Mouse (Mus musculus): Measurements from ENCODE around the gene Bco1. TPM values are rescaled to one million over a fixed set of nuclear protein-coding genes. Genes with fewer than 3 reads are reported as not detected.

Gene Bco1
- polyA plus RNA-seq, 1 experiment from 2014 or later = 0.25 TPM

DNA sequence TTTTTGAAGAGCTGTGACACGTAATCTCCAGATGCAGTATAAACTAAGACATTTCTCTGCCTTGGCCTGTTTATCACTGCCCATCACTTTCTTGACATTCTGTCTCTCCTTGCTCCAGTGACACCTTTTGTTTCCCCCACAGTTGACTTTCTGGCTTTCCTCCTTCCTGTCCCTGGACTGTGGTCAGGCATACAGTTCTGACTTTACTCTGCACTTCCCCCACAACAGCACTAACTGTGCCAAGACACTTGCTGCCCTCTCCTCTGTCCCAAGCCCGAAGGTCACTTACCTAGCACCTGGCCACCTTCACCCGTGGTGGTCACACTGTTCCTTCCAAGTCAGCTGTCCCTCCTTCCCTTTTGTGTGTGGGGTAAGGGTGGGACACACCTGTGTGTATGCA lies 76.2 kb downstream of the Bco1 start:
- no peaks in the 10 kb centered on the region for H3K9me3 ChIP-seq (ENCODE audit: control insufficient read depth, low read length)
- no peak overlapping the region for H3K9ac ChIP-seq (replicated peaks; ENCODE audit: low read depth, low read length)
- 86% methylated on average over 3 of the region's 3 CpGs for WGBS
- H3K36me3 ChIP-seq (ENCODE audit: control insufficient read depth, insufficient read depth, low read length) = no peaks in the 10 kb centered on the region
- H3K27ac ChIP-seq (ENCODE audit: low read depth, low read length) = no peak overlapping the region
- no peaks in the 10 kb centered on the region for H3K27me3 ChIP-seq (ENCODE audit: control insufficient read depth, insufficient read depth, low read length)
- H3K4me2 ChIP-seq (ENCODE audit: low read depth, low read length) = no peak overlapping the region
- no peak for ATAC-seq (ENCODE audit: low read depth)
- H3K4me3 ChIP-seq (ENCODE audit: low read depth, low read length) = no peak overlapping the region
- 0 out of 2 replicates have a peak, but pooled peaks cover 5% of the 10 kb centered on the region for H3K4me1 ChIP-seq (ENCODE audit: control insufficient read depth, insufficient read depth, low read length)

DNA sequence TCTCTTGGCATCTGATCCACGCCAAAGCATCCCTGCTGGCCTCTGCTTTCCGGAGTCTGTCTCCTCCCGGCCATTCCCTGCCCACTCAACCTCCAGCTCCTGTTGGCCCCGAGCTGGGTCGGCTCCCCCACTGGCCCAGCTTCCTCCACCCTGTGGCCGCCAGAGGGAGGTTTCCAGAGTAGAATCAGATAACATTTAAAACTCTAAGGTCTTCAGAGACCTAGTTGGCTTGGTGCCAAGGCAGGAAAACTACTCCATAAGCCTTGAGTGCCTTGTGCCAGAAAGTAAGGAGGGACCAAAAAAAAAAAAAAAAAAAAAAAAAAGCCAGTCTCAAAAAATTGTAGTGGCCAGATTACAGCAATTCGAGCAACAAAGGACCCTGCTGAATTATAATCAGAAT lies 77.2 kb downstream of the Bco1 start:
- no peaks in the 10 kb centered on the region for H3K36me3 ChIP-seq (ENCODE audit: control insufficient read depth, insufficient read depth, low read length)
- no peak overlapping the region for H3K4me2 ChIP-seq (ENCODE audit: low read depth, low read length)
- 0 out of 2 replicates have a peak, but pooled peaks cover 5% of the 10 kb centered on the region for H3K4me1 ChIP-seq (ENCODE audit: control insufficient read depth, insufficient read depth, low read length)
- WGBS = 60% methylated on average over 7 of the region's 7 CpGs
- ATAC-seq (ENCODE audit: low read depth) = no peak
- no peak overlapping the region for H3K27ac ChIP-seq (ENCODE audit: low read depth, low read length)
- no peak overlapping the region for H3K9ac ChIP-seq (replicated peaks; ENCODE audit: low read depth, low read length)
- H3K4me3 ChIP-seq (ENCODE audit: low read depth, low read length) = no peak overlapping the region
- no peaks in the 10 kb centered on the region for H3K9me3 ChIP-seq (ENCODE audit: control insufficient read depth, low read length)
- no peaks in the 10 kb centered on the region for H3K27me3 ChIP-seq (ENCODE audit: control insufficient read depth, insufficient read depth, low read length)

GRCm38 (mm10) chr8:117173690-117174089 lies 78.0 kb downstream of the Bco1 start:
- H3K27ac ChIP-seq (ENCODE audit: low read depth, low read length) = no peak overlapping the region
- H3K9me3 ChIP-seq (ENCODE audit: control insufficient read depth, low read length) = no peaks in the 10 kb centered on the region
- no peak for ATAC-seq (ENCODE audit: low read depth)
- H3K36me3 ChIP-seq (ENCODE audit: control insufficient read depth, insufficient read depth, low read length) = no peaks in the 10 kb centered on the region
- no peak overlapping the region for H3K9ac ChIP-seq (replicated peaks; ENCODE audit: low read depth, low read length)
- no peaks in the 10 kb centered on the region for H3K27me3 ChIP-seq (ENCODE audit: control insufficient read depth, insufficient read depth, low read length)
- H3K4me2 ChIP-seq (ENCODE audit: low read depth, low read length) = no peak overlapping the region
- 93% methylated on average over 3 of the region's 3 CpGs for whole genome bisulfite sequencing
- H3K4me3 ChIP-seq (ENCODE audit: low read depth, low read length) = no peak overlapping the region
- 0 out of 2 replicates have a peak, but pooled peaks cover 5% of the 10 kb centered on the region for H3K4me1 ChIP-seq (ENCODE audit: control insufficient read depth, insufficient read depth, low read length)

DNA sequence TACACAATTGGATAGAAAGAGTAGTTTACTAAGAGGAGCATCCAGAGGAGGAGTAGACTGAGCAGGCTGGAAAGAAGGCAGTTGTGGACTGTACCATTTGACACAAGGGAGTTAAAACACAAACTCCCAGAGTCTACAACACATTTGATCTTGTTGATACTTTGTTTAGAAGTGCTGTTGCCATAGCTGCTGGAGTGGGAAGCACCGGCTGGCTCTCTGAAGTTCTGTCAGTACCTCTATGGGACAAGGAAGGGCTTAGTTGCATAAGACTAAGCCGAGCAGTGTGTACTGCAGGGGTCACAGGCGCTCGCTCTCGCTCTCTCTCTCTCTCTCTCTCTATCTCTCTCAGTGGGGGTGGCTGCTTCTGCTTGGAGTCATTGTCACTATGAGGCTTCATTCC lies 78.9 kb downstream of the Bco1 start:
- 0 out of 2 replicates have a peak, but pooled peaks cover 5% of the 10 kb centered on the region for H3K4me1 ChIP-seq (ENCODE audit: control insufficient read depth, insufficient read depth, low read length)
- 87% methylated on average over 5 of the region's 5 CpGs for WGBS
- H3K27me3 ChIP-seq (ENCODE audit: control insufficient read depth, insufficient read depth, low read length) = no peaks in the 10 kb centered on the region
- no peak overlapping the region for H3K9ac ChIP-seq (replicated peaks; ENCODE audit: low read depth, low read length)
- no peak for ATAC-seq (ENCODE audit: low read depth)
- no peaks in the 10 kb centered on the region for H3K36me3 ChIP-seq (ENCODE audit: control insufficient read depth, insufficient read depth, low read length)
- H3K27ac ChIP-seq (ENCODE audit: low read depth, low read length) = no peak overlapping the region
- no peak overlapping the region for H3K4me2 ChIP-seq (ENCODE audit: low read depth, low read length)
- no peak overlapping the region for H3K4me3 ChIP-seq (ENCODE audit: low read depth, low read length)
- no peaks in the 10 kb centered on the region for H3K9me3 ChIP-seq (ENCODE audit: control insufficient read depth, low read length)

DNA sequence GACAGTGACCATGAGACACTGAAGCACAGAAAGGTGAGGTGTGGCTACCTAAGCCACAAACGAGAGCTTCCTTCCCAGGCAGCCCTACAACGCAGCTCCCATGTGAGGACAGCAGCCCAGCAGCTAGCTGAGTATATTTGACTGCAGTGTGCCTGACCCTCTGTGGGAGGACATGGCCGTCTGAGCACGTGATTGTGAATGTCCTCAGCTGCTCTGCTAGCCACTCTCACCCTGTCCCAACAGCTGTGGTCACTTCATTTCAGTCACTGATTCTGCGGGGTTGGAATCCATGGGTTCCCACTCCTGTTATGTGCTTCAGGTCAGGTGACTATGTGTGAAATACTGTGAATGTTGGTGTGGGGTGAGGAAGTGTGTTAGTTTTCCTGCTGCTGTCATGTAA lies 80.7 kb downstream of the Bco1 start:
- H3K9me3 ChIP-seq (ENCODE audit: control insufficient read depth, low read length) = no peaks in the 10 kb centered on the region
- H3K9ac ChIP-seq (replicated peaks; ENCODE audit: low read depth, low read length) = no peak overlapping the region
- ATAC-seq (ENCODE audit: low read depth) = no peak
- H3K27me3 ChIP-seq (ENCODE audit: control insufficient read depth, insufficient read depth, low read length) = no peaks in the 10 kb centered on the region
- H3K36me3 ChIP-seq (ENCODE audit: control insufficient read depth, insufficient read depth, low read length) = no peaks in the 10 kb centered on the region
- 0 out of 2 replicates have a peak, but pooled peaks cover 5% of the 10 kb centered on the region for H3K4me1 ChIP-seq (ENCODE audit: control insufficient read depth, insufficient read depth, low read length)
- no peak overlapping the region for H3K4me2 ChIP-seq (ENCODE audit: low read depth, low read length)
- no peak overlapping the region for H3K4me3 ChIP-seq (ENCODE audit: low read depth, low read length)
- WGBS = 84% methylated on average over 5 of the region's 5 CpGs
- H3K27ac ChIP-seq (ENCODE audit: low read depth, low read length) = no peak overlapping the region

- H3K27me3 ChIP-seq (ENCODE audit: control insufficient read depth, insufficient read depth, low read length) = no peaks in the 10 kb centered on the region
- H3K4me3 ChIP-seq (ENCODE audit: low read depth, low read length) = no peak overlapping the region
- H3K36me3 ChIP-seq (ENCODE audit: control insufficient read depth, insufficient read depth, low read length) = no peaks in the 10 kb centered on the region
- H3K9ac ChIP-seq (replicated peaks; ENCODE audit: low read depth, low read length) = no peak overlapping the region
- H3K4me1 ChIP-seq (ENCODE audit: control insufficient read depth, insufficient read depth, low read length) = 0 out of 2 replicates have a peak, but pooled peaks cover 5% of the 10 kb centered on the region
- 91% methylated on average over 7 of the region's 7 CpGs for WGBS
- no peak overlapping the region for H3K4me2 ChIP-seq (ENCODE audit: low read depth, low read length)
- H3K27ac ChIP-seq (ENCODE audit: low read depth, low read length) = no peak overlapping the region
- no peak for ATAC-seq (ENCODE audit: low read depth)
- H3K9me3 ChIP-seq (ENCODE audit: control insufficient read depth, low read length) = no peaks in the 10 kb centered on the region
Measured at GRCm38 (mm10) chr8:117177236-117177635, 81.6 kb downstream of the Bco1 start.

GRCm38 (mm10) chr8:117178039-117178438 lies 82.4 kb downstream of the Bco1 start:
- ATAC-seq (ENCODE audit: low read depth) = no peak
- Histone ChIP-seq H3K27ac (ENCODE audit: low read depth, low read length) (no peak overlapping the region), H3K9me3 (ENCODE audit: control insufficient read depth, low read length) (no peaks in the 10 kb centered on the region), H3K36me3 (ENCODE audit: control insufficient read depth, insufficient read depth, low read length) (no peaks in the 10 kb centered on the region), H3K4me1 (ENCODE audit: control insufficient read depth, insufficient read depth, low read length) (no peaks in the 10 kb centered on the region), H3K4me2 (ENCODE audit: low read depth, low read length) (no peak overlapping the region), H3K27me3 (ENCODE audit: control insufficient read depth, insufficient read depth, low read length) (no peaks in the 10 kb centered on the region), H3K4me3 (ENCODE audit: low read depth, low read length) (no peak overlapping the region), H3K9ac (replicated peaks; ENCODE audit: low read depth, low read length) (no peak overlapping the region)
- 77% methylated on average over 2 of the region's 2 CpGs for WGBS

DNA sequence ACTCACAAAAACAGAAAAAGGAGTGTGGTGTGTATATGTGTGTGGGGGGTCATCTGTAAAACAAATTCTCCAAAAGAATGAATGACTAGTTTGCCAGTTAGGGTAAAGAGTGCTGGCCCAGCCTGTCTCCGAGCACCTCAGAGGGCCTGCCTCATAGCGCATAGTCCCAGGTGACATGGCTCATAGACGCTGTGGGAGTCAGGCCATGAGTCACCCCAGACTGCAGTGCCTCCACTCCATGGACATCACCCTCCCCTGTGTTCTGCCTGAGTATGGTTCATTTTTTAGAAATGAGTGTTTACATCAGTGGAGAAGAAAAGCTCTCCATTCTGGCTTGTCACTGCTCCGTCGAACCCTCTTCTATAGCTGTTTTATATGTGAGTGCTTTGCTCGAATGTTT lies 83.0 kb downstream of the Bco1 start:
- H3K9ac ChIP-seq (replicated peaks; ENCODE audit: low read depth, low read length) = no peak overlapping the region
- peaks cover 3% of the 10 kb centered on the region; the same call in 1 of the 2 replicates for H3K36me3 ChIP-seq (ENCODE audit: control insufficient read depth, insufficient read depth, low read length)
- H3K27ac ChIP-seq (ENCODE audit: low read depth, low read length) = no peak overlapping the region
- ATAC-seq (ENCODE audit: low read depth) = no peak
- no peaks in the 10 kb centered on the region for H3K4me1 ChIP-seq (ENCODE audit: control insufficient read depth, insufficient read depth, low read length)
- H3K27me3 ChIP-seq (ENCODE audit: control insufficient read depth, insufficient read depth, low read length) = no peaks in the 10 kb centered on the region
- H3K9me3 ChIP-seq (ENCODE audit: control insufficient read depth, low read length) = no peaks in the 10 kb centered on the region
- H3K4me3 ChIP-seq (ENCODE audit: low read depth, low read length) = no peak overlapping the region
- no peak overlapping the region for H3K4me2 ChIP-seq (ENCODE audit: low read depth, low read length)
- 89% methylated on average over 6 of the region's 6 CpGs for WGBS

DNA sequence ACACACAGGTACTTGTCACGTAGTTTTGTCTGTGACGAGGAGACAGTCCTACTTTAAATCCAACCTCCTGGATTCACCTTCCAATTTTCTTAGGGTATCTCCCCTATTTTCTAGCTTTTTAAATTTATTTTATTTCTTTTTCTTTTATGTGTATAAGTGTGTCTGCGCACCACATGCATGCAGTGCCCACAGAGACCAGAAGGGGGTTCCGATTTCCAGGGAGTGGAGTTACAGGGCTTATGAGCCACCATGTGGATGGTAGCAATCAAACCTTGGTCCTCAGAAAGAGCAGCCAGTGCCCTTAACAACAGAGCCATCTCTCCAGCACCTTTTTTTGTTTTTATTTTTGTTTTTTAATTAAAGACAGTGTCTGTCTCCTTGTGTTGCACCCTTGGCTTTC lies 87.1 kb downstream of the Bco1 start:
- no peak for ATAC-seq (ENCODE audit: low read depth)

More for the DNA sequence above, 87.1 kb downstream of the Bco1 start:
- H3K4me2 ChIP-seq (ENCODE audit: low read depth, low read length) = no peak overlapping the region
- no peak overlapping the region for H3K27ac ChIP-seq (ENCODE audit: low read depth, low read length)
- H3K4me1 ChIP-seq (ENCODE audit: control insufficient read depth, insufficient read depth, low read length) = no peaks in the 10 kb centered on the region
- H3K27me3 ChIP-seq (ENCODE audit: control insufficient read depth, insufficient read depth, low read length) = no peaks in the 10 kb centered on the region
- H3K9me3 ChIP-seq (ENCODE audit: control insufficient read depth, low read length) = no peaks in the 10 kb centered on the region
- 99% methylated on average over 4 of the region's 4 CpGs for WGBS
- no peak overlapping the region for H3K4me3 ChIP-seq (ENCODE audit: low read depth, low read length)
- peaks cover 11% of the 10 kb centered on the region; the same call in 1 of the 2 replicates for H3K36me3 ChIP-seq (ENCODE audit: control insufficient read depth, insufficient read depth, low read length)
- no peak overlapping the region for H3K9ac ChIP-seq (replicated peaks; ENCODE audit: low read depth, low read length)
